Mouse (Mus musculus) cerebellum, adult 18-20 months (tissue): ENCODE results near the gene Gm5460.

Experiments used
- DNase-seq, 2 experiments: peaks; one replicate each; pipeline ENCODE4 v3.0.0; 2021

The Gm5460 gene

DNA sequence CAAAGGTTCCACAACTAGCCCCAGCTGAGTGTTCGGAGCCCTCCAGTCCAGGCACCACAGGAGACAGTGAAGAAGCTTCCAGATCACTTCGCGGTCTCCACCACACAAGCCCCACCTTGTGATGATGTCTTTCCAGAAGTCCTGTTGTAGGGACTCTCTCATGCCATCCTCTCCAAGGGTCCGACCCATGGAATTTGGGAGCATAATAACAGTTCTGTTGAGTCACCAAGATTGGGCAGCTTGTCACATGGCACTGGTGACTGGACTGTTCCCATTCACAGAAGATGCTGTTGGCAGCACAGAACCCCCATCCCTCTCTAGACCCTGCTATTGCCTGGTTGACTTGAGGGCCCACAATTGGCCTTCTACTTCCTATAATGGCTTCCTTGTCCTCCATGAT lies at the start of gene Gm5460:
Gene Gm5460 (plus strand): TSS at position 378 of the 400 bp plus-strand sequence.
- DNase-seq = no peak

DNA sequence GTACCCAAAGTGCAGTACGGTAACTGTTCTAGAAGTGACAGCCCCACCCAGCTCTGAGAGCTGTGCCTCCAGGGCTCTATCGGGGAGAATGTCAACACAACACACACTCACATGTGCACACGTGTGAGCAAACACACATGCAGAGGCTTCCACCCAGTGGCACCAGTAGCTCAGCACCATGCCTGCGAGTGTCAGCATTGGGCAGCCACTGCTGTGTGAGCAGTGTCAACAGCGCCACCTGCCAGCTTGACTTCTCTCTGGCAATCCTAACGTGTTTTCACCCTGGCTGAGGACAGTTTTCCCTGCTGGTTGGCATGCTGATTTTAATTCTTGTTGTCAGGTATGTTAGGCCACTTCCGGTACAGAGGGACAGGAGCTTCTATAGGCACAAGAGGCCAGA lies 43.9 kb upstream of the Gm5460 start:
- peak in 1 of 2 experiments; percentile 22 for DNase-seq

DNA sequence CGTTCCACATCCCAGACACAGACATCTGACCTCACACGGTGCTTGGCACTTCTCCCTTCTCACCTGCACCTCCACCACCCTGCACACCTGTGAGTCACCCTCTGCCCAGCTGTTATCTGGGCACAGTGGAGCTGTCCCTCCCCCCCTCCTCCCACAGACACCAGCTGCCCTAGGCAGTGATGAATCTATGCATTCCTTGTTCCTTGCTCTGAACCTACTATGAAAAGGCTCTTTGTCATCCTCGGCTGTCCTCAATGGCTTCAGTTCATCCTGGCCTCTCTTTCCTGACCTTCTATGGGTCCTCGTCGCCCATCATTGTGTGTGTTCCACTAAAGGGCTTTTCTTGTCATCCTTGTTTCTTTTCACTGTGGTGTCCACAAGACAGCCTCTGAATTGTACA lies 41.8 kb upstream of the Gm5460 start:
- DNase-seq = no peak

DNA sequence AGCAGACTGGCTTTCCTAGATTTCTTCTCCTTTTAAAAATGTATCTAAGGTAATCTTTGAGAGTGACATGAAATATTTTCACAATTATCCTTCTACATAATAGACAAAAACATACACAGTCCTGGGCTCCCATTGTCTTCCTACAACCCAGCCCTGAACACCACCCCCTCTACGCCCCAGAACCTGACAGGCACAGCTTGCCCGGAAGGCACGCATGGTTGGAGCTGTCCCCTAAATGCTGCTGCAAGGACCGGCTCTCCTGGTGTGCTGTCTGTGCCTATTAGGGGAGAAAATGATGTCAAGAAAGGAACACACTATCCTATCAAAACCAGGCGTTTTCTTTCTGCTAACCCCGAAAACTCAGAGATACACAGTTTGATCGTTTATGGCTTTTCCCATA lies 38.8 kb upstream of the Gm5460 start:
- peak in 1 of 2 experiments; percentile 22 for DNase-seq

DNA sequence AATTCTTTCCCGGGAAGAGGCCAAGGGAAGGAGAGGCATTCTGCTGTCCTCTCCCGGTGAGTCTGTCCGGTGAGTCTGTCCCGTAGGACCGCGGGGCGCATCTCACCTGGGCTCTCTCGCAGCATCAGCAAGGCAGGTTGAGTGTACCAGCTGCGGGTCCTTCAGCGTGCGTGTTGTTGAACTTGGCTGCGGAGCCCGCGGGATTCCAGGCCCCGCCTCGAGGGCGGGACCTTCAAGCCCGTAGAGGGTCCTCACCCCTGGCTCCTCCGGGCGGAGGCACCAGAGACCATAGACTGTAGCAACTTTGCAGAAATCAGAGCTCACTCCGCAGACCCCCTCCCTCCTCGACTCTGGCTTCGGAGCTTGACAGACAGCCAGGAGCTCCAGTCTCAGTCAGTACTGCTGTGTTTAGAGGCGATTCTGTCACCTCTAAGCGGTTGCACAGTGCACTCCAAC lies 37.9 kb upstream of the Gm5460 start, which contains the start of gene Zfp488:
Gene Zfp488 (minus strand): TSS at position 161 of the 456 bp plus-strand sequence.
- DNase-seq = peak in 1 of 2 experiments; percentile 15

GRCm38 (mm10) chr14:33989201-33989600 lies 27.4 kb upstream of the Gm5460 start:
- DNase-seq = no peak

GRCm38 (mm10) chr14:33991971-33992370 lies 24.6 kb upstream of the Gm5460 start:
- peak; percentile 79 to 86 for DNase-seq

DNA sequence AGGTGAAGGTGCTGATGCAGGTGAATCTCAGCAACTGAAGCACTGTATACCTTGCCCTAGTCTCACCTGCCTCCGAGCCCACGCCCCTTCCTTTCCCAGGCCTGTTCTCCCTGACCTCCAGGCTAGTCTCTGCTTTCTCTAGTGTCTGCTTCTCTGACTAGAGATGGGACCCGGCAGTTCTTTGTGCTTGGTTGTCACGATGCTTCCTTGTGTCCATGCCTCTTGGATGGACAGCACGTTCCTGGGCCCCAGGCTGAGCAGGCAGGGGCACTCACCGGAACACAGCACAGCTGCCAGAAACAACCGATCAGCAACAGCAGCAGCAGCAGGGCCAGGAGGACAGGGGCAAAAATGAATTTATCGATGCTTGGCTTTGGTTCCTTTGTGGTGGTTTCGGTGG lies 23.5 kb upstream of the Gm5460 start:
- DNase-seq = no peak

GRCm38 (mm10) chr14:33993521-33994289 lies 22.9 kb upstream of the Gm5460 start:
- no peak for DNase-seq

- DNase-seq = no peak
These were observed 19.1 kb upstream of the Gm5460 start for GRCm38 (mm10) chr14:33997427-33997826.

- DNase-seq = no peak
These were observed 16.5 kb upstream of the Gm5460 start for GRCm38 (mm10) chr14:34000076-34000475.

GRCm38 (mm10) chr14:34001445-34001844 lies 15.1 kb upstream of the Gm5460 start:
- DNase-seq = no peak

DNA sequence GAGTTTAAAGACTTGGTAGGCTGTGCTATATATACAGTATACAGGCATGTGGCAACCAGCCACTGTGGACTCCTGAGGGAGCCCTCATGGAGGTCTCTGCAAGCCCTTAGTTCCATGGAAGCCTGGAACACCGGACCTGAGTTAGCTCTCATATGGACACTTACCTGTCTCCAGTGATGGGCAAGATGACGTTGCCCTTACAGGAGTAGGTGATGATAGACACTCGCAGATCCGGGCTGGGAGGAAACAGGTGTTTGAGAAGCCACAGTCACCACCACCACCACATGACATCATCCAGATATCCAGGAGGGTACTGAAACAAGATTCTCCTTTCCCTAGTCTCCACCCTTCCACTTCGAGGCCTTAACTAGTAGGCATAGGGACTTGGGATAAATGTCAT lies 14.2 kb upstream of the Gm5460 start:
- no peak for DNase-seq

DNA sequence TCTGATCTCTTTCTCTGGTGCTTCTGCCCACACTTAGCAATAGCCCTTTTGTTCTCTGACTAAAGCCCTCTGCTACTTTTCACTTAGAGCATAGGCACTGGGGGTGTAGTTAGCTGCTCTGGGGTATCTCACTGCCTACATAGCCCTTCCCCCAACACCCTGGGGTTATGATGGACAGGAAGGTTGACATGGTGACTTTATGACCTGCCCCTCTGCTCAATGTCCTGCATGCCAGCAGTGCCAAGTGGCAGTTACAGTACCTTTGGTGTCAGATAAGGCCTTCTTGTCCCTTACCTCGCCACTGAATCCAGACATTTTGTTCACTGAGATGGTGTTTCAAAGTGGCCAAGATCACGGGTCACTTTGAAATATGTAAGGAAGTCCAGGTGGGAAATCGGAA lies 1.5 kb upstream of the Gm5460 start, which contains the start of gene Gm30083:
Gene Gm30083 (minus strand): TSS at position 120 of the 400 bp plus-strand sequence.
- no peak for DNase-seq

GRCm38 (mm10) chr14:34016938-34017337 lies 380 bp downstream of the Gm5460 start:
- no peak for DNase-seq

- no peak for DNase-seq
These were observed 10.2 kb downstream of the Gm5460 start for GRCm38 (mm10) chr14:34026710-34027109.

DNA sequence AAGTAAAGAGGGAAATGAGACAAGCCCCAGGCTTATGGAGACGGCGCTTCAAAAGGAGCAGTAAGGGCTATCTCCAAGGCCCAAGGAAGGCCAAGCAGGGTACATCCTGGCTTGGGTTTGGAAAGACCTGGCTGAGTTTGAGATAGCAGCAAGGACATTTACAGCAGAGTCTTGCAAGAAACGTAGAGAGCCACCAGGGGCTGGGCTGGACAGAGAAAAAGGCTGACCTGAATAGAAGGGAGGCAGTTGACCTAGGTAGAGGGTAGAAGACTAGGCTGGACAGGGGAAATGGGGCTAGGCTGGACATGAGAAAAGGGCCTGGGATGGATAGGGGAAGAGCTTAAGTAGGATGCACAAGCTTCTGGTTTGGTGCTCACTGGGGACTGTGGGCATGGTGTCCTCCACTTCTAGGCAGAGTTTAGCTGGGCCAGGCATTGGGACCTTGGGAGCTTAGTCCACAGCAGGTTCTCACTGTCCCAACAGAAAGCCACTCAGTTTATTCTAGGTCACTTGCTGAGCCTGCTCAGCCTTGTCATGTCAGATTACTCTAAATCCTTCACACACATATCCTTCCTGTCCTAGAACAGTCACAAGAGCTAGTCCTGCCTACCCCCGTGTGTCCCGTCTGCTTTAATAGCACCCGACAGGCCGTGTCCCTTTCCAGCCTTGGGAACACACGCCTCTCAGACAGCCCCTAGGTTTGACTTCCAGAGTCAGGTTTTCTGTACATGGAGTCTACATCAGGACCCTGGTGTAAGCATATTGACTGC lies 17.5 kb downstream of the Gm5460 start:
- no peak for DNase-seq

GRCm38 (mm10) chr14:34041241-34041640 lies 24.7 kb downstream of the Gm5460 start:
- no peak for DNase-seq

DNA sequence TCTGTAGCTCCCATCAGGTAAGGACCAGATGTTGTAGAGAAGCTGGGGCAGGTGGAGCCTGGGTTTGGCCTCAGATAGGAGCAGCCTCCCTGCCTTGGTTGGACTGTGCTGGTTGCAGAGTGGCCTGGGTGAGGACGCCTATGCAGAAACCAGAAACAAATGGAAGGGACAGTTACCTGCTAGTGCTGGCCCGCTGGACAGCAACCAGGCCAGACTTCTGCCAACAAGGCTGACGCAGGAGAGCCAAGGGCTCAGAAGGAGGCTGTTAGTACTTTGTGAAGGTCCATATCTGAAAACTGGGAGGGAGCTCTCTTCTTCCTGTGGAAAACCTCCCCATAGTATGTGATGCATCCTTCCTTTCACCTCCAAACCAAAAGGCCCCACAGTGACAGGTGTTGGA lies 26.8 kb downstream of the Gm5460 start:
- DNase-seq = no peak

GRCm38 (mm10) chr14:34050101-34050779 lies 33.7 kb downstream of the Gm5460 start:
- DNase-seq = no peak

DNA sequence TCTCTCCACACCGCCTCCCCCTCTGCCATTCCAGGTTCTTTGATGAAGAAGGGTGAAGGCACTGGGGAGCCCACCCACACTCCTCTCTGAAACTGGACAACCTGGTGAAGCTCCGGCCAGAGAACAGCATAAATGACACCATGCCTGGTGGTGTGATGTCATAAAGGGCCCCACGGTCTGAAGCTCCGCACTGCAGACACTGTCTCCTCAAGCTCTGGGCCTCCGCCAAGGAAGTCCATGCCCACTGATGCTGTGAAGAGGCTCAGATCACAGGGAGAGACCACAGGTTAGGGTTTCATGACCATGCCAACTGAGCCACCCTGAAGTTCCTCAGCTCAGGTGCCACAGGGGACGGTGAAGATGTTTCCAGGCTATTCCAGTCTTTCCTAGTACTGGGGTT lies 36.0 kb downstream of the Gm5460 start, which contains the start of gene Antxrl:
Gene Antxrl (plus strand): TSS at position 192 of the 400 bp plus-strand sequence.
- DNase-seq = no peak

- DNase-seq = no peak
These were observed 55.1 kb downstream of the Gm5460 start for GRCm38 (mm10) chr14:34071665-34072064.

DNA sequence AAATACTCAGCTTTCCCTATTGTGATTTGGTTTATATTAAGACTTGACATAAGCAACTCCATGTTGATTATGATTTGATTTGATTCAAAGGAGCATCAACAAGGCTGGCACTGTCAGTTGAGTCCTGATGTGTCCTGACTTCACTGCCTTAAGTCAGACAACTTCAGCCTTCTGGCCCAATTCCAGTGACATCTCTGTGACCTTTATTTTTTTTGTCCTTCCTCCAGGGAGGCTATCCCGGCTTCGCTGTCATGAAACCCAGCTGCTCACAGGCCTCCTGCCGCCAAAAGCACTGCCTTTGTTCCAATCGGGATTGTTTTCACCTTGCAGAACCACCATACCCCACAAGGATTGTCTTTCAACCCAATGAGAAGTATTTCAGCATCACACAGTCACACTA lies 58.8 kb downstream of the Gm5460 start:
- no peak for DNase-seq
